Mouse (Mus musculus) thymus, postnatal 4 days (tissue): ENCODE results near the gene Tmed11.
A peak's percentile ranks its signal among the peaks of the same experiment; 100 is the strongest.
"Not testable (repeated sequence)": the region's sequence is repeated elsewhere in the genome, so short reads cannot be mapped to it uniquely, and the experiment has no call there.

ENCODE experiments used
- DNase-seq: peaks from one replicate; pipeline ENCODE4 v3.0.0; 2021

Gene Tmed11

DNA sequence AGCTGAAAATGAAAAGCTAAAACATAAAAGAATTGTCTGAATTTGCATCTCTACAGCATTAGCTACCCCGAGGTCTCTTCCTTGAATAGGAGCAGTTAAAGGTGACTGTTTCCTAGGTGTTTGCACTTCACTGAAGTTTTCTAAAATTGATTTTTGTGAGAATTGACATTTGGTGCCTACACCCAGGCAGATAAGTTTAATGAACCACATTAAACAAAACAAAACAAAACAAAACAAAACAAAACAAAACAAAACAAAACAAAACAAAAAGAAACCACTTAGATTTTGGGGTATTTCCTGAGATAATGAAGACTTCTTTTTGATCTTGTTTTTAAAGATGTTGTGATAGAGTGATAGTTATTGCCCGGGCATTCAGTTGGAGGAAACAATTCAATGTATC, at the start of gene Tmed11:
TSS of gene Tmed11 (minus strand) at position 101 of the 400 bp plus-strand sequence.
- DNase-seq: not testable (repeated sequence)

DNA sequence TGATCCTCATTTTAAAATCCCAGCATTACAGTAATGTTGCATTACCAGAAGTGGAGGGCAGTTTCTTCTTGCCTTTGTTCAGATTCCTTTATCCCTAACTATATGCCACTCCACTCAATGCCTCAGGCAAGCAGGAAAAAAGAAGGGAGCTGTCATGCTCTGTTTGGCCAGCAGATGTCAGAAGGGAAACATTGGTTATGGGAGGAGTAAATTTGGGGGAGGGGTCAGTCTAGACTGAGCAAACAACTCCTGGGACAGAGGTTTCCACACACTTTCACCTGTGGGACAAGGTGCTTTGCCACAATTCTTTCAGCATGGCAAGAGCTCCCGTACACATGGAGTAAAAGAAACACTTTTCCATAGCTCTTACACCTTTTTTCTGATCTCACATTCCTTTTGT, 41.0 kb upstream of the Tmed11 start:
- DNase-seq: no peak

DNA sequence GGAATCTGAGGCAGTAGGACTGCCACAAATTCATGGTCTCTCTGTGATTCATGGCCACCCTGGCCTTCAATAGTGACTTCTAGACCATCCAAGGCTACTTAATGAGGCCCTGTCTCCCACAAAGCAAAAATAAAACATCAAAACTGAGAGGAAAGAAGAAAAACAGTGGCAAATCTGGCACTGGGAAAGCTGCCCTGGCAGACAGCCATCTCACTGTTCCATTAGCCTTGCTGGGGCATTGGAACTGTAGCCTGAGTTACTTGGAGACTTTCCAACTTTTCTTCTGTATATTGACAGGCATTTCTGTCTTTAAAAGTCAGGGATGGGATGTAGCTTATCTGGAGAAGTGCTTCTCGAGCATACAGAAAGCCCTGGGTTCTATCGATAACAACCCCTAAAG, 28.1 kb upstream of the Tmed11 start:
- DNase-seq: no peak

DNA sequence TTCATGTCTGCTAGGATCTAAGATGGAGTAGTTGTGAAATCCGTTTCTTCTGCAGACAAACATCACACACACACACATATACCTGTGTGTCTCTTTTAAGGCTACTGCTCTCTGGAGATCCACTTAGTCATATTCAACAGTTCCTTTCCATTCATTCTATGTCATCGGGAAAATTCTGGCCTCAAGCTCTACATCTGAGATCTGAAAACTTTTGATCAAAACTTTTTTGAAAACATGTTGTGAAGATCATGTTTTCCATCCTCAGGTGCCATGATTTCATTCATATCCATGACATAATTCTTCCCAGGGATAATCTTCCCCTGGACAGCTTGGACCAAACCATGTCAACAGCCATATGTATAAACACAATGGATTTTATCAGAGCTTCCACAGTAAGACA, 13.6 kb upstream of the Tmed11 start, which contains the start of gene Vmn2r8:
TSS of gene Vmn2r8 (minus strand) at position 101 of the 400 bp plus-strand sequence.
- DNase-seq: not testable (repeated sequence)

DNA sequence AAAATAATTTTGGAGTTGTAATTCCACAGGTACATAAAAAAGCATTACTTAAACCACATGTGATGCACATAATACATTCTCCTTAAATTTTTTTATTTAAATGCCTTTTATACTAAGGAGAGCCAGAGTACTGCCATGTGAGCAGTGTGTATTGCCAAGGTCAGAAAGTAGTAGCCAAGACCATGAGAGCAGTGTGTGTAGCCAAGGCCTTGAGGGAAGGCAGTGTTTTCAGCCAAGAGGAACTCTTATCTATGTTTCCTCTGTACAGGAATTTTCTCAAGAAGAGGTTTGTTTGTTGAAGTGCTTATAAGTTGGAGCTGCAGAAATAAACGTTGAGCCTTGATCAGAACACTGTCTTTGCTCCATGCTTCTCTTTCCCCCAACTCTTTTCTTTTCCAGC, 8.5 kb upstream of the Tmed11 start:
- no peak for DNase-seq

DNA sequence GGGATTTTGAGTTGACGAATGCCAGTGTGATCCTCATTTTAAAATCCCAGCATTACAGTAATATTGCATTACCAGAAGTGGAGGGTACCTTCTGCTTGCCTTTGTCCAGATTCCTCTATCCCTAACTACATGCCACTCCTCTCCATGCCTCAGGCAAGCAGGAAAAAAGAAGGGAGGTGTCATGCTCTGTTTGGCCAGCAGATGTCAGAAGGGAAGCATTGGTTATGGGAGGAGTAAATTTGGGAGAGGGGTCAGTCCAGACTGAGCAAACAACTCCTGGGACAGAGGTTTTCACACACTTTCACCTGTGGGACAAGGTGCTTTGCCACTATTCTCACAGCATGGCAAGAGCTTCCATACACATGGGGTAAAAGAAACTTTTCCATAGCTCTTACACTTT, 4.8 kb downstream of the Tmed11 start:
- peak; percentile 7 for DNase-seq

DNA sequence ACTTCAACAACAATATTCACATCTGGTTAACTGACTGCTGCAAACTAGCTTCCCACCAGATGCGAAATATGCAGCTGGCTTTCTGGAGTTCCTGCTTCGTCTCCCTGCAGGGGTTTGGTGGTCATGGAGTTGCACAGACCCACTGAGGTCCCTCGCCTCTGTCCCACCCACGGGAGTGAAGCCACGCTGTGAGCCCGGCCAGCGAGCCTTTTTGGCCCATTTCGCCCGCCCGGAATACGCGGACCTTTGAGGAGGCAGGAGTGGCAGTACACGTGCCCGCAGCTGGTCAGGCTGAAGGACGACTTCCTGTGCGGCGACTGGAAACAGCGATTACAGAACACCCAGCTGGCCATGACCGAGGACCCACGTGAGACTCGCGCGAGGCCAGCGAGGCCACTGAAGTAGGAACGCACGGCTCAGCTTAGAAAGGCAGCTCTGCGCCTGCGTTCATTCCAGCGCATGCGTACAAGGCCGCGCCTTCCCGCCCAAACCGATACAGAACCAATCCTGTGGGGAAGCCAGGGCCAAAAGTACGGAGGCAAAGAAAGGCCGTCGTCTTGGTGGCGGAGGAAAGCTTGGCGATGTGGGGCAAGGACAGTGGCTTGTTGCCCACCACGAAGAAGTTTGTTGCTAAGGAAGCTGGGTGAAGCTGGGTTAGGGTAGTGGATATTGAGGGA, 20.4 kb downstream of the Tmed11 start, which contains the start of gene Rnf212:
TSS of gene Rnf212 (minus strand) at position 353 of the 677 bp plus-strand sequence.
- DNase-seq: no peak

DNA sequence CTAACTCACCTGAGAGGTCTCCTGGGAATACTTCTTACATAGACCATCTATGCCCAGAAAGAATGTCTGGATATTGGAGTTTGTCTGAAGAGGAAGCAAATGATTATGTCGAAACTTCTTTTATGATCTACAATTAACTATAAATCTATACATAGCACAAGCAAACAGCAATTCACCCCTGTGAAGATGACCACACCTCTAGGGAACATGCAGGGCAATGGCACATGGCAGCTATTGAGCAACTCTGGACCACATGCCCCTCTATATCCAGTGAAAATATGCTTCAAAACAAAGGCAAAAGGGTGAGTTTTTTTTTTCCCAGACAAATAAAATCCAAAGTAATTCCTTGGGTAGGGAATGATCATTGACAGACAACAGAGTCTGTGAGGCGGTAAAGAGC, 35.2 kb downstream of the Tmed11 start:
- no peak for DNase-seq

DNA sequence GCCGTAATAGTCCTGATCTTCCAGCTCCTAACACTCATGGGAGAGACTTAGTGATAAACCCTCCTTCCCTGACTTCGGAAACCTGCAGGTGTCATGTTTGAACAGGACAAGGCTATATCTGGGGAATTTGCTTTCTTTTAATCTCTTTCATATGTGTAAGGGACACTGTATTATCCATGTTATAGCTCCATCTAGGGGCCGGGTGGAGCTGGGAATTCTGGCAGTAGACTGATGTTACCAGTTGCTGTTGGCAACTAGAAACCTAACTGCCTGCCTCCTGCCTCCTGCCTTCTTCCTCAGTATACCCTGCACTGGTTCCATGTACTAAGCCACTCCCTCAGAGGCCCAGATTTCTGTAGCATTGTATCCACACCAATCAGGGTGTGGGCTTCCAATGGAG, 36.8 kb downstream of the Tmed11 start:
- DNase-seq: peak; percentile 11

DNA sequence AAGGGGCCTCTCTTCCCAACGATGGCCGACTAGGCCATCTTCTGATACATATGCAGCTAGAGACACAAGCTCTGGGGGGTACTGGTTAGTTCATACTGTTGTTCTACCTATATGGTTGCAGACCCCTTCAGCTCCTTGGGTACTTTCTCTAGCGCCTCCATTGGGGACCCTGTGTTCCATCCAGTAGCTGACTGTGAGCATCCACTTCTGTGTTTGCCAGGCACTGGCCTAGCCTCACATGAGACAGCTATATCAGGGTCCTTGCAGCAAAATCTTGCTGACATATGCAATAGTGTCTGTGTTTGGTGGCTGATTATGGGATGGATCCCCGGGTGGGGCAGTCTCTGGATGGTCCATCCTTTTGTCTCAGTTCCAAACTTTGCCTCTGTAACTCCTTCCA, 43.9 kb downstream of the Tmed11 start:
- not testable (repeated sequence) for DNase-seq

DNA sequence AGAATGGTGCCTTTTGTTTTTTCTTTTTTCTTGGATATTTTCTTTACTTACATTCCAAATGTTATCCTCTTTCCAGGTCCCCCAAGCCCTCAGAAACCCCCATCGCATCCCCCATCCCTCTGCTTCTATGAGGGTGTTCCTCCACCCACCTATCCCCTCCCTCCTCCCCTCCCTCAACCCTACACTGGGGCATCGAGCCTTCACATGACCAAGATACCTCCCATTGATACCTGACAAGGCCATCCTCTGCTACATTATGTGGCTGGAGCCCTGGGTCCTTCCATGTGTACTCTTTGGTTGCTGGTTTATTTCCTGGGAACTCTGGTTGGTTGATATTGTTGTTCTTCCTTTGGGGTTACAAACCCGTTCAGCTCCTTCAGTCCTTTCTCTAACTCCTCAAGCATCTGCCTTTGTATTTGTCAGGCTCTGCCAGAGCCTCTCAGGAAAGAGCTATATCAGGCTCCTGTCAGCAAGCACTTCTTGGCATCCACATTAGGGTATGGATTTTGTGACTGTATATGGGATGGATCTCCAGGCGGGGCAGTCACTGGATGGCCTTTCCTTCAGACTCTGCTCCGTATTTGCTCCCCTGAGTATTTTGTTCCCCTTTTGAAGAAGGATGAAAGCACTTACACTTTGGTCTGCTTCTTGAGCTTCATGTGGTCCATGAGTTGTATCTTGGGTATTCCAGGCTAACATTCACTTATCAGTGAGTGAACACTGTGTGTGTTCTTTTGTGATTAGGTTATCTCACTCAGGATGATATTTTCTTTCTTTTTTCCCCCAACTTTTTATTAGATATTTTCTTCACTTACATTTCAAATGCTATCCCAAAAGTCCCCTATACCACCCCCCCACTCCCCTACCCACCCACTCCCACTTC, 44.6 kb downstream of the Tmed11 start:
- no peak for DNase-seq

DNA sequence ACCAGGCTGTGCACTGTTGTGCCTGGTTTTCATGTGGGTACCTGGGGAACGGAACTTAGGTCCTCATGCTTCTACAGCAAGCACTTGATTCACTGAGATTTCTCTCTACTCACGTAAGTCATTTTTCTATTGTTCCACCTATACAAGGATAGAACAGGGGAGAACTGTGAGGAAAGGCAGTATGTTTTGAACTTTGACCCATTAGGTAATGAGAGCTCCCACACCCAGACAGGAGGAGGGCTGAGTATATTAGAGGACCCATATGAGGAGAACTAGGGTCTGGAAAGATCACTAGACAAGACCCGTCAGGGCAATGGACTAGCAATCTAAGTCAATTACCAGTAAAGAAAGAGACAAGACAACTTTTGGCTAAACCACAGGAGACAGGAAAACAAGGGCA, 50.5 kb downstream of the Tmed11 start:
- no peak for DNase-seq

DNA sequence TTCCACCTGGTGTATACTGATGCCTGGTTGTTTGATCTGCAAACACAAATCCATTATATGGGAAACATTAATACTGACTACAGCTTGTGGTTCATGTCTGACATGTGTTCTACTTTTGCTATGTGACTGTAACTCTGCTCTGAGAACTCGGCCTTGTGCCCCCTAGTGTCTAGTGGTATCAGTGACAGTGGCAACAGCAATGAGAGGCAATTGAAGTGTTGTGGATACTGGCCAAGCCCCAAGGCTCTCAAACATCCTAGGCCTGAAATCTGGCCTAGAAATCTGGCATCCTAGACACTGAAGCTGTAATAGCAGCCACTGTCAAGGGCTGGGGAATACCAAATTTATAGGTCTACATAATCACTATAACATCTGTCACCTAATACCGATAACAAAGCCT, 51.3 kb downstream of the Tmed11 start:
- peak; percentile 11 for DNase-seq

DNA sequence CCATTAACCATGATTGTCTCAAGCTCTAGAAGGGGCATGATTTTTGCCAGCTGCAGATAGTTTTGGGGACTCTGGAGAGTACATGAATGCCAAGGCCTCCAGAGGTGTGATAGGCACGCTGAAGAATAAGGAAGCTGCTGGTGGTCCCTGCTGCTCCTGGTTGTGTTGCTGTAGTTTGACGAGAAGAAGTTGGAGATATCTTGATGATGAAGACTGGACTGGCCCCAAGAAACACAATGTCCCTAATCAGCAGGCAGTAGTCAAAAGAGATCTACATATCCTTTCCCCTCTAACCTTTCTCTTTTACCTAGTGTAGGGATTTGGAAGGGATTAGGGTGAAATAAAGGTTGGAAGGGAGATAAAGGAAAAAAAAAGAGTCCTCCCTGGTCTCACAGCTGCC, 52.6 kb downstream of the Tmed11 start:
- no peak for DNase-seq

DNA sequence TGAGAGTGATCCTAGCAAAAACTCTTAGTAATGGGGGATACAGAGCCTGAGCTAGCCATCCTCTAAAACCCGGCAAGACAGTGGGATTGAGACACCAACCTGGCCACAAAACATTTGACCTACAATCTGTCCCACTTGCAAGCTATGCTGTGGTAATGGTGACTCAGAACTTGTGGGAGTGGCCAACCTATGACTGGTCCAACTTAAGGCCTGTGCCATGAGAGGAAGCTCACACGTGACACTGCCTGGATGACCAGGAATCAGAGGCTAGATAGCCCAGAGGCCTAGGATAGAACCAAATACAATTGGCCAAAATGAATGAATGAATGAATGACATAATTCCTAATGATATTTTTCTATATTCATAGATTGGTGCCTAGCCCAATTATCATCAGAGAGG, 53.3 kb downstream of the Tmed11 start:
- no peak for DNase-seq

DNA sequence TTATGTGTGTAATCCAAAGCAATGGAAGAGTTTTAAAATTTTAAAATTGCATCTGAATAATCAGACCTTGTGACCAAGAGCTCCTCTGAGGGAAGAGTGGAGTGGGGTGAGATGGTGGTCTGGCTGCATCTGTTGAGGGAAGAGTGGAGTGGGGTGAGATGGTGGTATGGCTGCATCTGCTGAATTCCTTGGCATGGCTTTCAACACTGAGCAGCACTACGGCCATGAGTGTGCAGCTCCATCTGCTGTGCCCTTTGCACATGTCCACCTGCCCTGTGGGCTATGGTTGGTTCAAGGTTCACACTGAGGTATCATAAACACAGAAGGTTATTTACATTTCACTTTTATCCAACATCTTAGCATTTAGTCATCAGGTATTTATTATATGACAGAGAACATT, 67.7 kb downstream of the Tmed11 start:
- DNase-seq: no peak
